Mouse (Mus musculus) midbrain, embryonic 15.5 days (tissue): ENCODE results near the gene Il13ra1. TPM values are rescaled to one million over a fixed set of nuclear protein-coding genes. Genes with fewer than 3 reads are reported as not detected.
A peak's percentile ranks its signal among the peaks of the same experiment; 100 is the strongest.

ENCODE experiments used
- ATAC-seq: fragments of 200-750 bp; cut with Nextera tagmentation; replicated peaks from 2 replicates; pipeline ENCODE4 v1.8.0; 2017; ENCODE audit warnings: moderate TSS enrichment
- H3K27ac ChIP-seq: fragments of 300-500 bp; sonication (generic); 2 replicates; pipeline ENCODE4 v1.5.1; 2015; ENCODE audit warnings: mild to moderate bottlenecking, inconsistent platforms
- H3K27me3 ChIP-seq: fragments of 300-500 bp; sonication (generic); replicated peaks from 2 replicates; pipeline ENCODE4 v1.6.1; 2015; ENCODE audit warnings: inconsistent platforms
- H3K36me3 ChIP-seq: fragments of 300-500 bp; sonication (generic); replicated peaks from 2 replicates; pipeline ENCODE4 v1.6.1; 2015; ENCODE audit warnings: inconsistent platforms
- H3K4me1 ChIP-seq: fragments of 300-500 bp; sonication (generic); 2 replicates; pipeline ENCODE4 v1.6.1; 2015; ENCODE audit warnings: inconsistent platforms
- H3K4me2 ChIP-seq: fragments of 300-500 bp; sonication (generic); 2 replicates; pipeline ENCODE4 v1.6.1; 2015; ENCODE audit warnings: inconsistent platforms, mild to moderate bottlenecking, moderate library complexity
- H3K4me3 ChIP-seq: fragments of 300-500 bp; sonication (generic); 2 replicates; pipeline ENCODE4 v1.5.1; 2015; ENCODE audit warnings: mild to moderate bottlenecking, inconsistent platforms
- H3K9ac ChIP-seq: fragments of 300-500 bp; sonication (generic); 2 replicates; pipeline ENCODE4 v1.6.1; 2015; ENCODE audit warnings: mild to moderate bottlenecking, inconsistent platforms
- H3K9me3 ChIP-seq: fragments of 300-500 bp; sonication (generic); 2 replicates; pipeline ENCODE4 v1.6.1; 2016; ENCODE audit warnings: inconsistent platforms
- WGBS: fragments of 180-500 bp; shearing (Covaris S2); methylation state at CpG from one replicate; pipeline ENCODE4 v1.1.7; 2015; ENCODE audit warnings: mixed read lengths; 5-methylcytosine and 5-hydroxymethylcytosine counted together
- polyA plus RNA-seq: library from polyadenylated mRNA; unstranded; fragments of >200 nt; fragmentation: Nextera tagmentation; extraction: Ambion mirVana; gene quantifications from 2 replicates; pipeline ENCODE4 v1.2.1, GENCODE M21; 2015

The Il13ra1 gene
- polyA plus RNA-seq, 1 experiment from 2014 or later = 7.1 TPM

DNA sequence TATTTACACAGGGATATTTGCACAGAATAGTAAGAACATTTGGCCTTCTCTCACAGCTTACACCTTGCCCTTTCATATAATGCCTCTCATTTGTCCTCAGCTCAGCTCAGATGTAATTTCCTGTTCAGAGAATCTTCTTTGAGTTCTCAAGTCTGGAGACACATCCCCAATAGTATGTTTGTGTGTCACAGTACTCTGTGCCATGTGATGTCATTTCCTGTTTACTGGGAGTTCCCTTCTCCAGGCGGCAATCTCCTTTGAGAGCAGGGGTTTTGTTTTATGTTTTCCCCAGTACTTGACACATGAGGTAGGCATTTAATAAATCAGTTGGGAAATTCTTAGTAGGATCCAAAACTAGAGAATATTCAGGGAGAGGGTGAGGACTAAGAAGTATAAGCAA lies 24.4 kb downstream of the Il13ra1 start:
- Histone ChIP-seq H3K36me3 (no peaks in the 10 kb centered on the region), H3K4me3 (no peak overlapping the region), H3K27ac (no peak overlapping the region), H3K9ac (no peak overlapping the region), H3K4me2 (no peak overlapping the region), H3K4me1 (no peaks in the 10 kb centered on the region), H3K27me3 (no peaks in the 10 kb centered on the region), H3K9me3 (no peaks in the 10 kb centered on the region)
- ATAC-seq = no peak
- 86% methylated on average over 1 of the region's 1 CpGs for WGBS

DNA sequence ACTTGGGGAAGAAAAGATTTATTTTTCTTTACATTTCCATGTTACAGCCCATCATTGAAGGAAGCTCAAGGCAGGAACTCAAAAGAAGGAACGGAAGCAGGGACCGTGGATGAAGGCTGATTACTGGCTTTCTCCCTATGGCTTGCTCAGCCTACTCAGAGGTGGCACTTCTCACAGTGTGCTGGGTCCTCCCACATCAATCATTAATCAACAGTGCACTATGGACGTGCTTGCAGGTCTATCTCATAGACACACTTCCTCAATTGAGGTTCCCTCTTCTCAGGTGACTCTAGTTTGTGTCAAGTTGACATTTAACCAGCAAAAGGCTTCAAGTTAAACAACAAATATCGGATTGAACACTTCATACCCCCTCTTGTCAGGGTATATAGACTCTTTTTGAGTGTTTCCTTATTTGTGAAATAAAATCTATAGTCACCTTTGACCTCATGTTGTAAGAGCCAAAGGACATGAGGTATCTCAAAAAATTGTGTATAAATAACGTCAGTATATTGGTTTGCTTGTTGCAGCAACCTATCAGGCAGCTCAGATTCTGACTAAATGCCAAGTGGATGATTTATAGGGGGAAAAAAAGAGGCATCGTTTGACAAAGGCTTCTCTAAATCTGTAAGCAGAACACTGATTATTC lies 30.2 kb downstream of the Il13ra1 start:
- no peaks in the 10 kb centered on the region for H3K36me3 ChIP-seq
- WGBS = 75% methylated on average over 6 of the region's 6 CpGs

DNA sequence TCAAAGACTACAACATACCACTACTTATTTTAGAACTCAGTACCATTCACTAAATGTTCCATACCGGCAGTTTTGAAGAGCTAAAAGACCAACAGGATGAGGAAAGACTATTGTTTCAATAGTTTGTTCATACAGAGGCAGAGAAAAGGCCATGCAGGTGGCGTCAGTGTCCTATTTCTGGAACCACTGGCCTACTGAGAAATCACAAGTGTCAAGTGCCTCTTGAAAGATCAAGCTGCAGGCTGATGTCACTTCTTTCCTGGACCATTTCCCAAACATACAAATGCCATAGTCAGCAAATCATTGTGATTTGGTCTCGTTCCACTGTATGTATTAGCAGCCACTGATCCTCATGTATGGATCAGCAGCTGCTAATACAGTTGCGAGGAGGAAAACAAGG lies 34.8 kb downstream of the Il13ra1 start:
- 65% methylated on average over 4 of the region's 4 CpGs for WGBS
- no peaks in the 10 kb centered on the region for H3K27me3 ChIP-seq

More for the DNA sequence above, 30.2 kb downstream of the Il13ra1 start:
- H3K9me3 ChIP-seq = no peaks in the 10 kb centered on the region
- ATAC-seq = no peak
- no peaks in the 10 kb centered on the region for H3K27me3 ChIP-seq
- no peaks in the 10 kb centered on the region for H3K4me1 ChIP-seq
- H3K27ac ChIP-seq = no peak overlapping the region
- no peak overlapping the region for H3K4me2 ChIP-seq
- no peak overlapping the region for H3K4me3 ChIP-seq
- no peak overlapping the region for H3K9ac ChIP-seq

DNA sequence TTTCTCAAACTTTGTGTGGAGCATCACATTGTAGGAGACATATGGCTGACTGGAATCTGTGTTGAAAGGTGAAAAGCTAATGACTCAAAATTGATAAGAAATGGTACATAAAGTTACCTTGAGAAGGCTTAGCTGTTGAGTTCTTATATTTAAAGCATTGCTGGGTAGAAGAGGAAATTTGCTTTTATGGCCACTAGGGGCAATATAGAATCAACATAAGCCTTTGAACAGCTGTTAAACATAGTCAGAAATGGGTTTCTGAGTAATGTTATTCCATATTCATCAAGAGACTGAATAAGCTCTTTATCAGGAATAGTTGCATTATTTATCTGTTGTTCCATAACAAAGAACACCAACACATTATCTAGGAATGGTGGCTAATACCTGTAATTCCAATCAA lies 38.2 kb downstream of the Il13ra1 start:
- no peak overlapping the region for H3K4me3 ChIP-seq
- H3K27ac ChIP-seq = no peak overlapping the region
- no peaks in the 10 kb centered on the region for H3K27me3 ChIP-seq
- ATAC-seq = no peak
- no peak overlapping the region for H3K9ac ChIP-seq
- no peak overlapping the region for H3K4me2 ChIP-seq
- no peaks in the 10 kb centered on the region for H3K9me3 ChIP-seq
- H3K4me1 ChIP-seq = no peaks in the 10 kb centered on the region
- H3K36me3 ChIP-seq = no peaks in the 10 kb centered on the region

More for the DNA sequence above, 34.8 kb downstream of the Il13ra1 start:
- no peaks in the 10 kb centered on the region for H3K36me3 ChIP-seq
- H3K4me1 ChIP-seq = no peaks in the 10 kb centered on the region
- H3K9ac ChIP-seq = no peak overlapping the region
- no peak for ATAC-seq
- no peak overlapping the region for H3K27ac ChIP-seq
- H3K4me2 ChIP-seq = no peak overlapping the region
- no peaks in the 10 kb centered on the region for H3K9me3 ChIP-seq
- H3K4me3 ChIP-seq = no peak overlapping the region

DNA sequence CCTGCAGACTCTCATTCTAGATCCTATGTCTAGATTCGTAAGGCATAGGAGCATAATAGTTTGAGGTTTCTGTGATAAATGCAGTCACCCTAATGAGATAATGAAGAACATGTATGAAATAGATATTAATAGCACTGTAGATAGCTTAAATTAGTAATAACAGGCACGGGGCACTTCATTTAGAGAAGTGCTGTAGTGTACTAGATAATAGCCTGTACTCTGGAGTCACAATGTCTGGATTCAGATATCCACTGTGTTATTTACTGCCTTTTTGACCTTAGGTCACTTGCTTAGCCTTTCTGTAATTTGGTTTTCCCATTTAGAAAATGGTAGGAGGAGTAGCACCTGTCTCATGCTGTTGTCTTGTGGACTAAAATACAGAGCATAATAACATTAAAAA lies 44.8 kb downstream of the Il13ra1 start:
- WGBS = 70% methylated on average over 2 of the region's 2 CpGs
- H3K4me3 ChIP-seq = no peak overlapping the region
- H3K4me2 ChIP-seq = no peak overlapping the region
- H3K9ac ChIP-seq = no peak overlapping the region
- no peaks in the 10 kb centered on the region for H3K4me1 ChIP-seq
- no peaks in the 10 kb centered on the region for H3K9me3 ChIP-seq
- no peak for ATAC-seq
- no peaks in the 10 kb centered on the region for H3K36me3 ChIP-seq
- H3K27me3 ChIP-seq = no peaks in the 10 kb centered on the region
- no peak overlapping the region for H3K27ac ChIP-seq

DNA sequence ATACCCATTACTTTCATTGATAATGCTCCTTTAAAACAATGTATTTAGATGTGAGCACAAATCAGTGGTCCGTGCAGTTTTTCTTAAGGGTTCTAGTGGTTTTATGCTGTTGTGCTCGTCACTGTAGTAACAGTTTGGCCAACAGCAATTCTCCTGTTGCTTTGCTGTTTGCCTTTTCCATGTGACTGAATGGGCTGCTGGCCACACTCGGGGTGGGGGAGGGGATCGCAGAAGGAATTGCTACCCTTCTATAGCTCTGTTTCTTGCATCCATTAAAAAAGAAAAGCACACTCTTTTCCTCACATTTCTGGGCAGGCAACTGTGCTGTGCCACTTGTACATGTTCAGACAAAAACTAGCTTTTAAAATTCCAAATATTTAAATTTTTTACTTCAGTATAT lies 49.7 kb downstream of the Il13ra1 start:
- Histone ChIP-seq H3K9ac (no peak overlapping the region), H3K36me3 (no peaks in the 10 kb centered on the region), H3K4me2 (no peak overlapping the region), H3K9me3 (no peaks in the 10 kb centered on the region), H3K4me1 (no peaks in the 10 kb centered on the region), H3K4me3 (no peak overlapping the region), H3K27ac (no peak overlapping the region), H3K27me3 (no peaks in the 10 kb centered on the region)
- ATAC-seq = no peak
- WGBS = 30% methylated on average over 4 of the region's 4 CpGs

DNA sequence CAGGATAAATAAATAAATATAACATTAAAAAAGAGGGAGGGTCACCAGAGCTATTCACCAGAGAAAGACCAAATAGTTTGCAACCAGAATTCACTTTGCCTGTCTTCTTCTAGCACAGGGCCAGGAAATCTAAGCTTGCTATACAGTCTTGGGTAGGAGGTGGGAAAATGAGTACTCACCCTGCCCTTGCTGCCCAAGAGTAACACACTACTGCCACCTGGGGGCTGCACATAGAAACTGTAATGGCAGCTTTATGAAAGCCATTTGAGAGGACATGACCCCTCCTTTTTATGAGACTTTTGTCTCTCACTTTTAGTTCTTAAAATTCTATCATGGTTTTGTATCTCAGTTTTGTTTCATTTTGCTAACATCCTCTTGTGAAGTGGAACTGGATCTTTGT lies 71.7 kb downstream of the Il13ra1 start:
- ATAC-seq = no peak
- H3K4me1 ChIP-seq = no peaks in the 10 kb centered on the region
- H3K36me3 ChIP-seq = no peaks in the 10 kb centered on the region
- H3K9me3 ChIP-seq = no peaks in the 10 kb centered on the region
- H3K4me3 ChIP-seq = no peak overlapping the region
- H3K27ac ChIP-seq = no peak overlapping the region
- H3K9ac ChIP-seq = no peak overlapping the region
- H3K4me2 ChIP-seq = no peak overlapping the region
- no peaks in the 10 kb centered on the region for H3K27me3 ChIP-seq

DNA sequence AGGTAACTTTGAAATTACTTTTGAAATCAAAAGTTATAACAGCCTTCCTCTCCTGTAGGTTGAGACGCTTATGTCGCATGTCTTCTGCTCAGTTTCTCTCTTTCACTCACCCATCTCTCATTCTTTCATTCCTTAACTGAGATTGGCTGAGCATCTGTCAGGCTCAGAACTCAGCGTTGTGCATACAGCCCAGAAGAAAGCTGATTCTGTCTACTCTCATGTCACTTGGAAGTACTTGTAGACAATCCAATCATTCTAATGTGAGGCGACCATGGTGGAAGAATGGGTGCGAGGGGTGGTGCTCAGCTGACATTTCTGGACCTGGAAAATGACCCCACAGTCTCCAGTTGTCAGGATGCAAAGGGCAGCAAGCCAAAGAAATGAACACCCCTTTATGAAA lies 74.1 kb downstream of the Il13ra1 start:
- Histone ChIP-seq H3K4me3 (no peak overlapping the region), H3K27ac (peak overlapping the region; percentile 68; the same call in 1 of the 2 replicates), H3K4me1 (no peaks in the 10 kb centered on the region), H3K4me2 (no peak overlapping the region), H3K9me3 (no peaks in the 10 kb centered on the region), H3K27me3 (no peaks in the 10 kb centered on the region), H3K9ac (no peak overlapping the region), H3K36me3 (no peaks in the 10 kb centered on the region)
- ATAC-seq = peak; percentile 79; the same call in 1 of the 2 replicates
- WGBS = 45% methylated on average over 5 of the region's 5 CpGs

DNA sequence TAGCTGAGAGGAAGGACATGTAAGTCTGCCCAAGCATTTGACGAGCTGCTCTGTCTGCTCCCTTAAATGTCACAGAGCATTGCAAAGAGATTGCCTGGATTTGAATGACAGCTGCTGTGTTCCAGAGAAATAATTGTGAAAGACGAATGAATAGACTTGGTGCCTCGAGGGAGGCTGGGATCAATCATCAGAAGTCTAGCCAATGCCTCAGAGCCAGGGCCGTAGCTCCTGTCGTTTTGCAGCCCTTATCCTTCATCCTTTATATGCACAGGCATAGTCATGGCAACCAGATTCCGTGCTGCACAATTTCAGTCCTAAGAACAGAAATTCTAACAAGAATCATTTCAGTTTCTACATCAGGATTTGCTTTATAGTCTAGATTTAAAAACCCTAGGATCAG lies 74.5 kb downstream of the Il13ra1 start:
- Histone ChIP-seq H3K36me3 (no peaks in the 10 kb centered on the region), H3K4me1 (no peaks in the 10 kb centered on the region), H3K4me2 (no peak overlapping the region; the same call in 1 of the 2 replicates), H3K4me3 (no peak overlapping the region), H3K9ac (no peak overlapping the region), H3K9me3 (no peaks in the 10 kb centered on the region), H3K27ac (peak overlapping the region; percentile 68), H3K27me3 (no peaks in the 10 kb centered on the region)
- 39% methylated on average over 6 of the region's 6 CpGs for WGBS
- peak; percentile 89 for ATAC-seq

DNA sequence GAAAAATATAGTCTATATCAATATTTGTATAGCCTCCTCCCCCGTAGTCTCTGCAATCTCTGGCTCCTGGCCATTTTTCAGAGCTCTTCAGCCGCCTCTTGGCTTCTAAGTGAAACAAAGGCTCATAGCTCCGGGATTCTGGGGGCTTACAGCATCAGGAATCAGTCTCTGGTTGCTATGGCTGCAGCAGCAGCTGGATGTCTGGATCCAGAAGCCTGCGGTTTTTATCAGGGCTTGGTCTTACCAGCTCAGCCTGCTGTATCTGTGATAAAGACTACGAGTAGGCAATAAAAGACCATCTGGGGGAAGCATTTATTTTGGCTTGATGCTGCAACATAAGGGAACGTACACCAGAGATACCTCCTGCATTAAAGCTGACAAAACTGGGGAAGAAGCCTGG lies 82.0 kb downstream of the Il13ra1 start:
- peak overlapping the region; percentile 79 for H3K27ac ChIP-seq
- peak; percentile 49 for ATAC-seq
- H3K36me3 ChIP-seq = no peaks in the 10 kb centered on the region
- no peak overlapping the region for H3K9ac ChIP-seq
- H3K4me1 ChIP-seq = peaks cover 21% of the 10 kb centered on the region
- H3K4me3 ChIP-seq = no peak overlapping the region
- no peaks in the 10 kb centered on the region for H3K27me3 ChIP-seq
- H3K4me2 ChIP-seq = peak overlapping the region; percentile 19
- WGBS = 29% methylated on average over 6 of the region's 6 CpGs
- no peaks in the 10 kb centered on the region for H3K9me3 ChIP-seq

DNA sequence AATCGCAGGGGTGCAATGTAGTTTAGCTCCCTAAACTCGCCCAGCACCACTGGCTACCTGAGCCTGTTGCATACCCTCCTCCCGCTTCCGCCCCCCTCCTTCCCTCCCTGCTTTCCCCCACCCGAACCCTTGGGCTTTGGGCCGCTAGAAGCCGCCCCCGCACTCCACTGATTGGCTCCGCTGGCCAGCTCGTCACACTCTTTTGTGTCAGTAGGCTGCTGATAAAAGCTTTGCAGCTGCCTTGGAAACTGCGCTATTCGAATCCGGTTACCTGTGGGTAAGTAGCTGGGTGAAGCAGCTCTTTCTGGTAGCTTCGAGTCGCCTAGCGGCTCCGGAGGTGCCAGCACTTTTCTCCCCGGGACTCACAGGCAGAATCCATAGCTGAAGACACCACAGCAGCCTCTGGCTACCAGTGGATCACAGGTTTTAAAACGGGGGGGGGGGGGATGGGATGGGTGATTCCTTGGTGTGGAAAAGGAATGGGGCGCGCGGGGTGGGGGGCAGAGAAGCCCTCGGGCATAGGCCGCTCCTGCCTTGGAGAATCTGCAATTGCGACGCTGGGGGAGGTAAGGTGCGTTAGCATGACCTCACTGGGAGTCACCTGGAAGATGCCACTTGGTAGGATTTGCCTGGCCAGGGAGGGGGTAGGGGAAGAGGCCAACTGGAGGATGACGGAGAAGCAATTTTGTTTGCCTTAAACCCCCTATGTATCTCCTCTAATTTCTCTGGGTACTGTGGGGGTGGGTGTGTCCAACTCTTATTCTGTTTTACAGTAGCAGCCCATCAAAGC lies 84.0 kb downstream of the Il13ra1 start, which contains the start of gene Zcchc12:
Zcchc12 (plus strand) TSS at position 169 of the 790 bp plus-strand sequence.
- Histone ChIP-seq H3K27ac (peak within 1 kb of the TSS; percentile 79), H3K4me1 (peaks cover 21% of the 10 kb centered on the region), H3K36me3 (no peaks in the 10 kb centered on the region), H3K9me3 (no peaks in the 10 kb centered on the region), H3K9ac (peak within 1 kb of the TSS; percentile 49), H3K27me3 (no peaks in the 10 kb centered on the region), H3K4me2 (peak within 1 kb of the TSS; percentile 55), H3K4me3 (peak within 1 kb of the TSS; percentile 48)
- ATAC-seq = peak; percentile 88
- WGBS = 27% methylated on average over 28 of the region's 28 CpGs

DNA sequence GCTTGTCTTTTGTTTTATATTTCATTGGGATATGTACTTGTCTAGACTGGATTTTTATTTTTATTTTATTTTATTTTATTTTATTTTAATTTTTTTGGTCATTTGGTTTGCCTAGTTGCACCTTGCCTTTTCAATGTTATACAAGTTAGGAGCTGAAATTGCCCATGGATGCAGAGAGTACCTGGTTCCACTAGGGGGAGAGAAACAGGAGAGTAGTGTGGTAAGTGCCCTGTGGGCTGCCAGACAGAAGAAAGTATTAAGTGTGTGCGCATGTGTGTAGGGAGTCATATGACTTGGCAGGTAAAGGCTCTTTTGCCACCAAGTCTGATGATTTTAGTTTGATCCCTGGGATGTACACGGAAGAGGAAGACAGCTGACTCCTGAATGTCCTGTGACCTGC lies 97.6 kb downstream of the Il13ra1 start:
- no peak for ATAC-seq
- no peaks in the 10 kb centered on the region for H3K27me3 ChIP-seq
- no peak overlapping the region for H3K27ac ChIP-seq
- no peaks in the 10 kb centered on the region for H3K4me1 ChIP-seq
- H3K9me3 ChIP-seq = no peaks in the 10 kb centered on the region
- 72% methylated on average over 2 of the region's 2 CpGs for WGBS
- no peak overlapping the region for H3K4me3 ChIP-seq
- no peak overlapping the region for H3K4me2 ChIP-seq
- no peaks in the 10 kb centered on the region for H3K36me3 ChIP-seq
- no peak overlapping the region for H3K9ac ChIP-seq

DNA sequence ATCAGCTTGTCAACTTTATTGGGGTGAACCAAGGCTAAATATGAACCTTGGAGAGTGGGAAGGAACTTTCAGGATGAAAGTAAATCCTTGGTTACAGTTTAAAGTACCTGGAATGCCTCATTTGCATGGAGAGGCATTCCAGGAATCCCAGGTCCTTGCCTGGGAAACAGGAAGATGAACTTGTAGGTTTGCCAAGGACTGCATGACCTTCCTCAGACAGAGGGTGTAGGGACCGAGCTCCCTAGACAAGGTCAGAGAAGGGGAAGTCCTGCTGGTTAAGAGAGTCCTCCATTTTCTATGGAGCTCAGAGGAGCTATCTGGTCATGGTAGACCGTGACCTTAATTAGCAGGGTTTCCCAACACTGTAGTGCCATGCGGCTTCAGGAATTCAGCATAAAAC lies 99.3 kb downstream of the Il13ra1 start:
- H3K36me3 ChIP-seq = no peaks in the 10 kb centered on the region
- WGBS = 79% methylated on average over 3 of the region's 3 CpGs
- H3K4me2 ChIP-seq = no peak overlapping the region
- H3K4me1 ChIP-seq = no peaks in the 10 kb centered on the region
- no peaks in the 10 kb centered on the region for H3K9me3 ChIP-seq
- no peak overlapping the region for H3K4me3 ChIP-seq
- no peaks in the 10 kb centered on the region for H3K27me3 ChIP-seq
- ATAC-seq = no peak
- H3K27ac ChIP-seq = no peak overlapping the region
- H3K9ac ChIP-seq = no peak overlapping the region
